Mouse (Mus musculus) midbrain, embryonic 11.5 days (tissue): ENCODE data around the gene Myl6b. TPM values are rescaled to one million over a fixed set of nuclear protein-coding genes. Genes with fewer than 3 reads are reported as not detected.
"Not testable (repeated sequence)": the region's sequence is repeated elsewhere in the genome, so short reads cannot be mapped to it uniquely, and the experiment has no call there.

ENCODE experiments used
- ATAC-seq: fragments of 200-750 bp; cut with Nextera tagmentation; 2 replicates; pipeline ENCODE4 v1.8.0; 2017; ENCODE audit warnings: moderate TSS enrichment, moderate library complexity; ENCODE audit not compliant: low FRiP score
- DNase-seq: peaks from one replicate; pipeline ENCODE4 v3.0.0; 2015; ENCODE audit warnings: low spot score; ENCODE audit errors: missing footprints
- H3K27ac ChIP-seq: fragments of 300-500 bp; sonication (generic); 2 replicates; pipeline ENCODE4 v1.5.1; 2014; ENCODE audit warnings: low read depth, low read length
- H3K27me3 ChIP-seq: fragments of 300-500 bp; sonication (generic); 2 replicates; pipeline ENCODE4 v1.6.1; 2014; ENCODE audit warnings: mild to moderate bottlenecking, low read length, moderate library complexity, mixed read lengths; ENCODE audit not compliant: control insufficient read depth, insufficient read depth
- H3K36me3 ChIP-seq: fragments of 300-500 bp; sonication (generic); 2 replicates; pipeline ENCODE4 v1.6.1; 2014; ENCODE audit warnings: mild to moderate bottlenecking, low read length, moderate library complexity, mixed read lengths; ENCODE audit not compliant: control insufficient read depth, insufficient read depth
- H3K4me1 ChIP-seq: fragments of 300-500 bp; sonication (generic); 2 replicates; pipeline ENCODE4 v1.6.1; 2014; ENCODE audit warnings: low read length; ENCODE audit not compliant: control insufficient read depth, insufficient read depth
- H3K4me2 ChIP-seq: fragments of 300-500 bp; sonication (generic); 2 replicates; pipeline ENCODE4 v1.6.1; 2014; ENCODE audit warnings: mild to moderate bottlenecking, moderate library complexity
- H3K4me3 ChIP-seq: fragments of 300-500 bp; sonication (generic); 2 replicates; pipeline ENCODE4 v1.5.1; 2014; ENCODE audit warnings: low read depth, low read length
- H3K9ac ChIP-seq: fragments of 300-500 bp; sonication (generic); 2 replicates; pipeline ENCODE4 v1.6.1; 2014; ENCODE audit warnings: low read length
- H3K9me3 ChIP-seq: fragments of 300-500 bp; sonication (generic); 2 replicates; pipeline ENCODE4 v1.6.1; 2016; ENCODE audit warnings: low read length; ENCODE audit not compliant: control insufficient read depth
- WGBS: fragments of 180-500 bp; shearing (Covaris S2); extraction: QIAGEN DNeasy Blood & Tissue Kit; methylation state at CpG from one replicate; pipeline ENCODE4 v1.1.7; 2014; 5-methylcytosine and 5-hydroxymethylcytosine counted together
- polyA plus RNA-seq: library from polyadenylated mRNA; unstranded; fragments of >200 nt; fragmentation: Nextera tagmentation; extraction: Ambion mirVana; gene quantifications from 2 replicates; pipeline ENCODE4 v1.2.1, GENCODE M21; 2014

The Myl6b gene
- polyA plus RNA-seq, 1 experiment from 2014 or later: 3.4 TPM

DNA sequence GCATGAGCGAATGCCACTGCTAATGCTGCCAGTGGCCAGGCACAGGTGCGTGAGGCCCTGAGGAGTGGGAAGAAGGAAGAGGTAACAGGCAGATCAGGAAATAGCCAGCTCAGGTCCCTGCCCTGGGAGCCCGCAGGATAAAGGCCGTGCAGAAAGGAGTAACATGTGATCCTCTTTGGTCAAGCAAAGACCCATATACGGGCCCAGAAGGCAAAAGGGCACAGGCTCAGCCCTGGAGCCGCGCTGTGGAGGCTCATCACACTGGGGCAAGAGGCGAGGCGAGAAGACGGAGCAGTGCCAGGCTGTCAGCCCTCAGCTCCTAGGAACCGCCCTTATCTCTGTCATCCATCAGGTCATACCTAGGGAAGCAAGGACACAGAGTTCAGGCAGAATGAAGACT lies 11.8 kb upstream of the Myl6b start:
- Histone ChIP-seq H3K4me1 (no peaks in the 10 kb centered on the region), H3K9me3 (no peaks in the 10 kb centered on the region), H3K27ac (no peak overlapping the region), H3K36me3 (no peaks in the 10 kb centered on the region), H3K4me3 (no peak overlapping the region), H3K9ac (no peak overlapping the region), H3K4me2 (no peak overlapping the region), H3K27me3 (no peaks in the 10 kb centered on the region)
- ATAC-seq (no peak), DNase-seq (no peak)
- WGBS: 87% methylated on average over 11 of the region's 11 CpGs

DNA sequence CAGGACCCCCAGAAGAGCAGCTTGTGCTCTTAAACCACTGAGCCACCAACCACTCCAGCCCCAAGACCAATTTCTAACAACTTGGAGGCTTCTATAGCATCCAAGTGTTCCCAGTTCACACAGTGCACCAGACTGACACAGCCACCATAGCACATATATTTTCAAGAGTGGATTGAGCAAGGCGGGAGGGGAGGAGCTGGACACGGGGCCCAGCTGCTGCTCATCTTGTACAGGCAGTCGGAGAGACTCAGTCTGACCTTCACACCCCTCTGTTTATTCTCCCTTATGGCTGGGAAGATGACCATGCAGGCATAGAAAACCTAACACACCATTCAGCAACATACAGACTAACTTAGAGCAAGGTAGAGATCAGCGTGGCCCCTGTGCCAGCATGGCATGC lies 11.3 kb upstream of the Myl6b start:
- no peak overlapping the region for H3K4me3 ChIP-seq
- no peak for ATAC-seq
- H3K27me3 ChIP-seq: no peaks in the 10 kb centered on the region
- H3K36me3 ChIP-seq: no peaks in the 10 kb centered on the region
- H3K9me3 ChIP-seq: no peaks in the 10 kb centered on the region
- DNase-seq: no peak
- no peak overlapping the region for H3K27ac ChIP-seq
- H3K4me1 ChIP-seq: no peaks in the 10 kb centered on the region
- 88% methylated on average over 4 of the region's 4 CpGs for WGBS
- H3K4me2 ChIP-seq: no peak overlapping the region
- H3K9ac ChIP-seq: no peak overlapping the region

DNA sequence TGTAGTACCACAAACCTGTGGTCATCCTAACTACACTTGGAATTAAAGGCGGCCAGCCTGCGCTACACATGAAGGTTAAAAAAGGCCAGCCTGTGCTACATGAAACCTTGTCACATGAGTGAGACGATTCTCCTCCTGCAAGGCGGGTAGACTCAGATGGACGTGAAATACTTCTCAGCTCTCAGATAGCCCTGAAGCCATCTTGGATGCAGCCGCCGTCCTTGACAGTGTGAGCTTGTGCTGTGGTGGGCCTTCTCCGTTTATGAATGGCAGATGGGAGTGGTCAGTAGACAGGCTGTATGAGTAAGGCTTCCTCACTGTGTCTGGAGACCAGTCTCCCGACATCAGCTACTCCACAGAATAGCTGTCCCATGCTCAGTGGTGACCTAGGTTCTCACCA lies 10.7 kb upstream of the Myl6b start:
- no peaks in the 10 kb centered on the region for H3K9me3 ChIP-seq
- no peak for DNase-seq
- 90% methylated on average over 9 of the region's 9 CpGs for WGBS

DNA sequence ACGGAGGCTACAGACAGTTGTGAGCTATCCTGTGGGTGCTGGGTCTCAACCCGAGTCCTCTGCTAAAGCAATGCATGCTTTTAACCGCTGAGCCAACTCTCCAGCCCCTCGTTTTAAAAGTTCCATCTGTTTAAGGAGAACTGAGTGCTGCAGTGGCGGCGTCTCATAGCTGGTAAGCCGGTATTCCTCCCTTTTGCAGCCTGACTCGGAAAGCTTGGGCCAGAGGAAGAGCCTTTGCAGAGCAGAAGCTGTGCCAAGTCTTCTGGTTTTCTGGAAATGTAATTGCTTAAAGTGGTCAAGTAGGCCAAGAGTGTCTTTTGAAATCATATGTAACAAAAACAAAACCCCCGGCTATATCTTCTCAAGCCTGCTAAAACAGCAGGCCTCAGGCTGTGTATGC lies 9.8 kb upstream of the Myl6b start:
- DNase-seq: no peak
- Histone ChIP-seq H3K9me3 (no peaks in the 10 kb centered on the region), H3K4me2 (no peak overlapping the region), H3K9ac (no peak overlapping the region), H3K27ac (no peak overlapping the region), H3K4me3 (no peak overlapping the region), H3K4me1 (no peaks in the 10 kb centered on the region), H3K27me3 (no peaks in the 10 kb centered on the region), H3K36me3 (no peaks in the 10 kb centered on the region)
- no peak for ATAC-seq
- 88% methylated on average over 9 of the region's 9 CpGs for WGBS

More for the DNA sequence above, 10.7 kb upstream of the Myl6b start:
- Histone ChIP-seq H3K4me1 (no peaks in the 10 kb centered on the region), H3K36me3 (no peaks in the 10 kb centered on the region), H3K4me3 (no peak overlapping the region), H3K27ac (no peak overlapping the region), H3K4me2 (no peak overlapping the region), H3K9ac (no peak overlapping the region), H3K27me3 (no peaks in the 10 kb centered on the region)
- ATAC-seq: no peak

GRCm38 (mm10) chr10:128505974-128506373 lies 7.5 kb upstream of the Myl6b start:
- no peaks in the 10 kb centered on the region for H3K9me3 ChIP-seq
- no peaks in the 10 kb centered on the region for H3K4me1 ChIP-seq
- WGBS: 94% methylated on average over 14 of the region's 14 CpGs
- no peaks in the 10 kb centered on the region for H3K27me3 ChIP-seq
- no peak overlapping the region for H3K4me2 ChIP-seq
- DNase-seq: no peak
- no peak overlapping the region for H3K9ac ChIP-seq
- no peak overlapping the region for H3K27ac ChIP-seq
- no peak for ATAC-seq
- H3K36me3 ChIP-seq: no peaks in the 10 kb centered on the region
- no peak overlapping the region for H3K4me3 ChIP-seq

DNA sequence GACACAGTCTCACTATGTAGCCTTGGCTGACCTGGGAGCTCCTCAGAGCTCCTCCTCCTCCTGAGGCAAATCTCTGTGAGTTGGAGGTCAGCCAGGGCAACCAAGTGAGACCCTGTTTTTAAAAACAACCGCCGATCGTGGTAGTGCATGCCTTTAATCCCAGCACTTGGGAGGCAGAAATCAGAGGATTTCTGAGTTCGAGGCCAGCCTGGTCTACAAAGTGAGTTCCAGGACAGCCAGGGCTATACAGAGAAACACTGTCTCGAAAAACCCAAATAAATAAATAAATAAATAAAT lies 6.8 kb upstream of the Myl6b start:
- not testable (repeated sequence) for DNase-seq, H3K4me3 ChIP-seq, H3K9me3 ChIP-seq, H3K27me3 ChIP-seq, H3K4me1 ChIP-seq, ATAC-seq, H3K36me3 ChIP-seq, H3K4me2 ChIP-seq, H3K9ac ChIP-seq, H3K27ac ChIP-seq
- WGBS: 85% methylated on average over 5 of the region's 5 CpGs

- WGBS: 85% methylated on average over 9 of the region's 9 CpGs
- ATAC-seq (no peak), DNase-seq (no peak)
- no peak overlapping the region for H3K9ac ChIP-seq
- H3K36me3 ChIP-seq: no peaks in the 10 kb centered on the region
- no peak overlapping the region for H3K4me2 ChIP-seq
- H3K9me3 ChIP-seq: no peaks in the 10 kb centered on the region
- no peak overlapping the region for H3K4me3 ChIP-seq
- no peak overlapping the region for H3K27ac ChIP-seq
- H3K27me3 ChIP-seq: no peaks in the 10 kb centered on the region
- H3K4me1 ChIP-seq: no peaks in the 10 kb centered on the region
Observed at GRCm38 (mm10) chr10:128504641-128505370, 6.3 kb upstream of the Myl6b start.

DNA sequence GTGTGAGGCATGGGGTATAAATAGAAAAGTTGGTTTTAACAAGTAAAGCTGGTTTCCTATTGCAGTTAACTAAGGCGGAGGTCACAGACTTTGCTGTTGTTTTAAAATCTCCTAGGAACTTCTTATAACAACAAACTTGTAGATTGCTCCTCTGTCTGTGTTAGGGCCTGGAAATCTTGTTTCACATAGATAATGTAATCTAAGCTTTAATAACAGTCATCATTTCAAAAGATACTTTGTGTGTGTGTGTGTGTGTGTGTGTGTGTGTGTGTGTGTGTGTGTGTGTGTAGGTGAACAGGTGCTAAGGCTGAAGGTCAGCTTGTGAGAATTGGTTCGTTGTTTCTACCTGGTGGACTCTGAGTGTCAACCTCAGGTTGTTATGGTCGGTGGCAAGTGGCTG lies 5.5 kb upstream of the Myl6b start:
- Histone ChIP-seq H3K9me3 (no peaks in the 10 kb centered on the region), H3K9ac (no peak overlapping the region), H3K4me2 (no peak overlapping the region), H3K4me3 (no peak overlapping the region), H3K36me3 (no peaks in the 10 kb centered on the region), H3K4me1 (no peaks in the 10 kb centered on the region), H3K27ac (no peak overlapping the region), H3K27me3 (no peaks in the 10 kb centered on the region)
- no peak for DNase-seq
- WGBS: 81% methylated on average over 3 of the region's 3 CpGs
- ATAC-seq: no peak

- Histone ChIP-seq H3K27me3 (no peaks in the 10 kb centered on the region), H3K4me2 (no peak overlapping the region), H3K27ac (no peak overlapping the region), H3K36me3 (no peaks in the 10 kb centered on the region), H3K9ac (no peak overlapping the region), H3K9me3 (no peaks in the 10 kb centered on the region), H3K4me3 (no peak overlapping the region), H3K4me1 (no peaks in the 10 kb centered on the region)
- no peak for DNase-seq
- no peak for ATAC-seq
- 76% methylated on average over 8 of the region's 8 CpGs for WGBS
Observed at GRCm38 (mm10) chr10:128503532-128503931, 5.0 kb upstream of the Myl6b start.
